Comparison of ENCODE assay signal across 8 mouse cellular contexts in the genomic region with DNA sequence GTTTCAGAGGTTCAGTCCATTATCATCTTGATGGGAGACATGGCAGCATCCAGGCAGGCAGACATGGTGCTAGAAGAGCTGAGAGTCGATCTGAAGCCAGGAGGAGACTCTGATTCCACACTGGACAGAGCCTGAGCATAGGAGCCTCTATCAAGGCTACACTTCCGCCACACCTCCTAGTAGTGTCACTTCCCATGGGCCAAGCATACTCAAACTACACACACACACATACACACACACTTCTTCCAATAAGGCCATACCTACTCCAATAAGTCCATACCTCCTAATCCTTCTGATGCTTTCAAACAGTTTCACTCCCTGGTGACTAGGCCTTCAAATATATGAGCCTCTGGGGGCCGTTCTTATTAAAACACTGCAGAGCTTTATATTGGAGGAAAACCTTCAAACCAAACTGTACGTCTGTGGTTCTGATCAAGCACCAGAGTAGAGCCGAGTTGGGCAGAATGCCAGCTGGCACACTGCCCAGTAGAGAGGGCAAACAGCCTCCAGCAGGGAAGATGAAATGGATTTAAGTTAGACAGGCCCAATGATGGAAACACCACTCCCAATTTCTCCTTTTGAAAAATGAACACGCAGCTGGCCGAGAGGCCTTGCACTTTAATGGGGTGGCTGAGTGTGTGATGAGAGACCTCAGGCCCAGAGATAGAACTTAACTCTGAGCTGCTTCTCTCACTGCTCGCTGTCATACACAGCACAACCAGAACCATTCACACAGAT. TPM values are rescaled to one million over a fixed set of nuclear protein-coding genes. Genes with fewer than 3 reads are reported as not detected.
DNase-seq lines count a peak whose midpoint lies in the region; ATAC-seq lines count a peak whose summit lies in the region.

No protein-coding gene starts in this region.

- H3K9ac ChIP-seq in heart, embryonic 11.5 days (ENCODE audit: low read depth, low read length): no peak overlapping the region
- H3K9ac ChIP-seq in kidney, embryonic 14.5 days (ENCODE audit: low read depth, low read length): no peak overlapping the region
- H3K9ac ChIP-seq in limb, embryonic 13.5 days: no peak overlapping the region

- 53% methylated on average over 8 of the region's 8 CpGs for WGBS in heart, embryonic 11.5 days (ENCODE audit: insufficient replicate concordance)
- WGBS in kidney, embryonic 14.5 days: 60% methylated on average over 8 of the region's 8 CpGs
- WGBS in limb, embryonic 13.5 days: 31% methylated on average over 8 of the region's 8 CpGs

- peaks cover 5% of the 10 kb centered on the region; the same call in 1 of the 2 replicates for H3K9me3 ChIP-seq in heart, embryonic 11.5 days (replicated peaks; ENCODE audit: control insufficient read depth, low read length)
- H3K9me3 ChIP-seq in kidney, embryonic 14.5 days (ENCODE audit: control insufficient read depth, low read length): no peaks in the 10 kb centered on the region
- no peaks in the 10 kb centered on the region for H3K9me3 ChIP-seq in limb, embryonic 13.5 days

- H3K27me3 ChIP-seq in heart, embryonic 11.5 days (ENCODE audit: control insufficient read depth, insufficient read depth, low read length): no peaks in the 10 kb centered on the region
- H3K27me3 ChIP-seq in kidney, embryonic 14.5 days (ENCODE audit: control insufficient read depth, insufficient read depth, low read length): no peaks in the 10 kb centered on the region
- H3K27me3 ChIP-seq in limb, embryonic 13.5 days: no peaks in the 10 kb centered on the region

- H3K4me2 ChIP-seq in heart, embryonic 11.5 days: no peak overlapping the region
- H3K4me2 ChIP-seq in kidney, embryonic 14.5 days (replicated peaks; ENCODE audit: low read depth, low read length): no peak overlapping the region
- H3K4me2 ChIP-seq in limb, embryonic 13.5 days (replicated peaks): 0 out of 2 replicates have a peak overlapping the region, but pooled peaks have one; percentile 1

- H3K4me3 ChIP-seq in heart, embryonic 11.5 days (ENCODE audit: low read depth, low read length): no peak overlapping the region
- H3K4me3 ChIP-seq in kidney, embryonic 14.5 days (ENCODE audit: low read length): no peak overlapping the region
- no peak overlapping the region for H3K4me3 ChIP-seq in limb, embryonic 13.5 days

- no peaks in the 10 kb centered on the region for H3K36me3 ChIP-seq in heart, embryonic 11.5 days (ENCODE audit: control insufficient read depth, insufficient read depth, low read length)
- no peaks in the 10 kb centered on the region for H3K36me3 ChIP-seq in kidney, embryonic 14.5 days (ENCODE audit: control insufficient read depth, insufficient read depth, low read length)
- no peaks in the 10 kb centered on the region for H3K36me3 ChIP-seq in limb, embryonic 13.5 days

- peak; percentile 78 for ATAC-seq in heart, embryonic 11.5 days (replicated peaks; ENCODE audit: insufficient number of reproducible peaks, low FRiP score, low TSS enrichment)
- peak; percentile 40; the same call in 1 of the 2 replicates for ATAC-seq in kidney, embryonic 14.5 days (ENCODE audit: low FRiP score, low TSS enrichment)
- peak; percentile 89 for ATAC-seq in limb, embryonic 13.5 days (ENCODE audit: low FRiP score, low read depth)

- H3K27ac ChIP-seq in heart, embryonic 11.5 days (ENCODE audit: low read depth, low read length): peak overlapping the region; percentile 62; the same call in 1 of the 2 replicates
- H3K27ac ChIP-seq in kidney, embryonic 14.5 days (ENCODE audit: low read depth, low read length): no peak overlapping the region
- H3K27ac ChIP-seq in limb, embryonic 13.5 days: peak overlapping the region; percentile 52; the same call in 1 of the 2 replicates

- DNase-seq in cerebellum, adult 18-20 months: peak; percentile 6 to 17
- no peak for DNase-seq in cerebellum, adult 9-11 months
- peak; percentile 53 for DNase-seq in brain, adult 2 months (ENCODE audit: low read depth, low spot score)
- DNase-seq in ovary, postnatal 10 days (ENCODE audit: low spot score): peak; percentile 51
- DNase-seq in thymus, postnatal 4 days: no peak

- H3K4me1 ChIP-seq in heart, embryonic 11.5 days (ENCODE audit: control insufficient read depth, insufficient read depth, low read length): peaks cover 24% of the 10 kb centered on the region
- peaks cover 2% of the 10 kb centered on the region; the same call in 1 of the 2 replicates for H3K4me1 ChIP-seq in kidney, embryonic 14.5 days (ENCODE audit: control insufficient read depth, insufficient read depth, low read length)
- H3K4me1 ChIP-seq in limb, embryonic 13.5 days: peaks cover 33% of the 10 kb centered on the region

RNA-seq across cellular contexts. Expression of a gene that starts 32.4 kb away (rescaled TPM):
- 0.52 TPM in 1 of 2 replicates, not detected in the other for polyA plus RNA-seq in heart, embryonic 11.5 days (2014; fragmentation: Nextera tagmentation; extraction: Ambion mirVana)
- polyA plus RNA-seq in kidney, embryonic 14.5 days (2014; fragmentation: Nextera tagmentation; extraction: Ambion mirVana): 1.8 and 3.5 TPM in 2 replicates
- 0.11 and 0.45 TPM in 2 replicates for polyA plus RNA-seq in limb, embryonic 13.5 days (2015; fragmentation: Nextera tagmentation; extraction: Ambion mirVana)

Comparison
In these comparisons a context has a peak if more than half of its experiments do, and no peak if none do; other contexts are left out.
1. DNase-seq: peak in cerebellum, adult 18-20 months (2 of 2), brain, adult 2 months (single experiment) and ovary, postnatal 10 days (single experiment); none in cerebellum, adult 9-11 months (single experiment) and thymus, postnatal 4 days (single experiment).
2. Peak in every context shown above with its lines, with median percentiles within 50 percentile points of each other: ATAC-seq.